Mouse (Mus musculus) MEL (cell line): ENCODE results near the gene Foxa2. TPM values are rescaled to one million over a fixed set of nuclear protein-coding genes. Genes with fewer than 3 reads are reported as not detected.

Experiments used
- DNase-seq: peaks from one replicate; pipeline ENCODE4 v3.0.0; 2011; ENCODE audit warnings: low read depth, low spot score
- H3K27ac ChIP-seq: 2 replicates; pipeline ENCODE4 v1.5.1; 2012; ENCODE audit warnings: low read depth, mild to moderate bottlenecking, control low read depth, low read length, moderate library complexity; ENCODE audit not compliant: control insufficient read depth
- H3K27me3 ChIP-seq, 2 experiments: fragments of 150-350 bp in 1 of 2; sonication (generic) in 1 of 2; 2 replicates each; pipeline ENCODE4 v1.6.1; 2012; ENCODE audit warnings: low read length in 2 of 2, mild to moderate bottlenecking in 2 of 2, improper control_type of control experiment in 1 of 2, moderate library complexity in 1 of 2; ENCODE audit not compliant: insufficient read depth in 2 of 2, control insufficient read depth in 1 of 2
- H3K36me3 ChIP-seq, 2 experiments: 2 replicates each; pipeline ENCODE4 v1.6.1; 2012 to 2014; ENCODE audit warnings: low read length in 2 of 2, improper control_type of control experiment in 1 of 2, inconsistent platforms in 1 of 2, mild to moderate bottlenecking in 1 of 2; ENCODE audit not compliant: insufficient read depth in 2 of 2, control insufficient read depth in 1 of 2
- H3K4me1 ChIP-seq, 2 experiments: fragments of 150-350 bp in 1 of 2; sonication (generic) in 1 of 2; 2 replicates each; pipeline ENCODE4 v1.6.1; 2012; ENCODE audit warnings: low read length in 2 of 2, improper control_type of control experiment in 1 of 2, mild to moderate bottlenecking in 1 of 2; ENCODE audit not compliant: insufficient read depth in 2 of 2, control insufficient read depth in 1 of 2
- H3K4me3 ChIP-seq, 2 experiments: fragments of 150-350 bp in 1 of 2; sonication (generic) in 1 of 2; 2 replicates each; pipeline ENCODE4 v1.5.1; 2012; ENCODE audit warnings: low read depth in 2 of 2, low read length in 2 of 2, mild to moderate bottlenecking in 2 of 2, moderate library complexity in 2 of 2, control low read depth in 1 of 2, improper control_type of control experiment in 1 of 2; ENCODE audit not compliant: control insufficient read depth in 1 of 2, insufficient read depth in 1 of 2
- H3K79me2 ChIP-seq: 2 replicates; pipeline ENCODE4 v1.6.1; 2012; ENCODE audit warnings: mild to moderate bottlenecking, low read length, moderate library complexity; ENCODE audit not compliant: control insufficient read depth, poor library complexity, insufficient read depth
- H3K9ac ChIP-seq: 2 replicates; pipeline ENCODE4 v1.6.1; 2012; ENCODE audit warnings: low read depth, mild to moderate bottlenecking, control low read depth, low read length, moderate library complexity; ENCODE audit not compliant: control insufficient read depth, poor library complexity, severe bottlenecking
- H3K9me3 ChIP-seq: fragments of 150-350 bp; sonication (generic); replicated peaks from 2 replicates; pipeline ENCODE4 v1.6.1; 2012; ENCODE audit warnings: mild to moderate bottlenecking, low read length, improper control_type of control experiment, moderate library complexity; ENCODE audit not compliant: insufficient read depth
- E2F4 ChIP-seq: IDR thresholded peaks from 2 replicates; pipeline ENCODE4 v1.6.1; 2011; ENCODE audit warnings: low read depth, low read length, improper control_type of control experiment, borderline replicate concordance
- EP300 ChIP-seq, 2 experiments: IDR thresholded peaks; 2 replicates each; pipeline ENCODE4 v1.6.1; 2011; ENCODE audit warnings: improper control_type of control experiment in 2 of 2, low read length in 2 of 2, low read depth in 1 of 2, mild to moderate bottlenecking in 1 of 2
- ETS1 ChIP-seq: IDR thresholded peaks from 2 replicates; pipeline ENCODE4 v1.6.1; 2012; ENCODE audit warnings: low read depth, mild to moderate bottlenecking, inconsistent platforms, low read length, improper control_type of control experiment, moderate library complexity
- GABPA ChIP-seq: IDR thresholded peaks from 2 replicates; pipeline ENCODE4 v1.6.1; 2012; ENCODE audit warnings: low read depth, mild to moderate bottlenecking, inconsistent platforms, low read length, improper control_type of control experiment, moderate library complexity
- HCFC1 ChIP-seq: IDR thresholded peaks from 2 replicates; pipeline ENCODE4 v1.6.1; 2012; ENCODE audit warnings: low read depth, mild to moderate bottlenecking, inconsistent platforms, low read length, improper control_type of control experiment, moderate library complexity
- KAT2A ChIP-seq: conservative IDR thresholded peaks from 2 replicates; pipeline ENCODE4 v1.6.1; 2012; ENCODE audit warnings: low read depth, low read length, improper control_type of control experiment, inconsistent platforms
- MAFK ChIP-seq: IDR thresholded peaks from 2 replicates; pipeline ENCODE4 v1.6.1; 2011; ENCODE audit warnings: low read depth, mild to moderate bottlenecking, low read length, improper control_type of control experiment, borderline replicate concordance
- MEF2A ChIP-seq: IDR thresholded peaks from 2 replicates; pipeline ENCODE4 v1.6.1; 2014; ENCODE audit warnings: low read depth, mild to moderate bottlenecking, inconsistent platforms, low read length, improper control_type of control experiment; ENCODE audit not compliant: poor library complexity, insufficient replicate concordance, severe bottlenecking; ENCODE audit errors: extremely low read depth
- MXI1 ChIP-seq: IDR thresholded peaks from 2 replicates; pipeline ENCODE4 v1.6.1; 2011; ENCODE audit warnings: mild to moderate bottlenecking, low read depth, low read length, improper control_type of control experiment
- MYB ChIP-seq: IDR thresholded peaks from 2 replicates; pipeline ENCODE4 v1.6.1; 2011; ENCODE audit warnings: mild to moderate bottlenecking, low read depth, low read length, improper control_type of control experiment
- POLR2AphosphoS2 ChIP-seq: IDR thresholded peaks from 2 replicates; pipeline ENCODE4 v1.6.1; 2011; ENCODE audit warnings: low read length, improper control_type of control experiment
- POLR2AphosphoS5 ChIP-seq: IDR thresholded peaks from 2 replicates; pipeline ENCODE4 v1.6.1; 2012; ENCODE audit warnings: low read depth, borderline replicate concordance, mild to moderate bottlenecking, inconsistent platforms, low read length, moderate library complexity, mixed read lengths
- SIN3A ChIP-seq: IDR thresholded peaks from 2 replicates; pipeline ENCODE4 v1.6.1; 2012; ENCODE audit warnings: low read length, improper control_type of control experiment, inconsistent platforms
- TAL1 ChIP-seq: IDR thresholded peaks from 2 replicates; pipeline ENCODE4 v1.6.1; 2012; ENCODE audit warnings: mild to moderate bottlenecking, inconsistent platforms, low read length, moderate library complexity, mixed read lengths
- TBP ChIP-seq: IDR thresholded peaks from 2 replicates; pipeline ENCODE4 v1.8.0; 2011; ENCODE audit warnings: low read depth, low read length, improper control_type of control experiment
- UBTF ChIP-seq: IDR thresholded peaks from 2 replicates; pipeline ENCODE4 v1.6.1; 2012; ENCODE audit warnings: low read depth, mild to moderate bottlenecking, inconsistent platforms, low read length, improper control_type of control experiment, moderate library complexity, borderline replicate concordance; ENCODE audit not compliant: insufficient read depth
- USF1 ChIP-seq: IDR thresholded peaks from 2 replicates; pipeline ENCODE4 v1.6.1; 2014; ENCODE audit warnings: low read depth, mild to moderate bottlenecking, inconsistent platforms, low read length, improper control_type of control experiment, moderate library complexity
- ZMIZ1 ChIP-seq: IDR thresholded peaks from 2 replicates; pipeline ENCODE4 v1.6.1; 2012; ENCODE audit warnings: low read depth, mild to moderate bottlenecking, inconsistent platforms, low read length, improper control_type of control experiment, moderate library complexity
- polyA plus RNA-seq, 2 experiments: library from polyadenylated mRNA; stranded (reverse) in 1 of 2; unstranded in 1 of 2; fragments of >175 nt in 1 of 2; fragments of >200 nt in 1 of 2; gene quantifications; 2 replicates each; pipeline versions ENCODE4 v1.2.1 to v1.2.4; 2012; ENCODE audit warnings: low replicate concordance in 2 of 2, low read depth in 1 of 2; ENCODE audit not compliant: insufficient read length in 2 of 2, insufficient read depth in 1 of 2, missing spikeins in 1 of 2
- total RNA-seq: library from RNA; depleted of rRNA; stranded (reverse); fragments of 300-350 nt; gene quantifications from 2 replicates; pipeline ENCODE4 v1.2.3, GENCODE M21; 2012

The Foxa2 gene
- total and polyA plus RNA-seq, 3 experiments: not detected

DNA sequence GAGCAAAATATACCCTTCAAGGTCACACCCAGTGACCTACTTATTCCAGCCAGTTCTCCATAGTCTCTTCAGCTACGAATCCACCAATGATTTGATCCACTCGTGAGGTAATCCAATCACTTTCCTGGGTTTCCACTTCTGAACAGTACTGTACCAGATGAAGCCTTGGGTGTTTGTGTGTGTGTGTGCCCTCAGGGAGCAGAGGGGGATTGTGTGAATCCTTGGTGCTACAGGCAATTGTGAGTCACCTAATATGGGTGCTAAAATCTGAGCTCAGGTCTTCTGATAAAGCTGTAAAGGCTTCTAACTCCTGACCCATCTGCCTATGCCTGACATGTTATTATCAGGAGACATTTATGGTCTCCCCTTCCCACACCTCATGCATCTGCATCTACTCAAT is 43.3 kb upstream of the Foxa2 start:
- no peaks in the 10 kb centered on the region for H3K36me3 ChIP-seq
- no peak overlapping the region for H3K4me3 ChIP-seq
- no peaks in the 10 kb centered on the region for H3K9me3 ChIP-seq
- TF ChIP-seq POLR2AphosphoS2 (no peak), MYB (no peak), ZMIZ1 (no peak), E2F4 (no peak), POLR2AphosphoS5 (no peak), MEF2A (no peak), TBP (no peak), SIN3A (no peak)
- TF ChIP-seq, all 39 proteins: peak for 0
- H3K27me3 ChIP-seq: no peaks in the 10 kb centered on the region
- H3K79me2 ChIP-seq: no peaks in the 10 kb centered on the region
- H3K4me1 ChIP-seq: no peaks in the 10 kb centered on the region
- no peak overlapping the region for H3K9ac ChIP-seq
- no peak for DNase-seq
- H3K27ac ChIP-seq: no peak overlapping the region

DNA sequence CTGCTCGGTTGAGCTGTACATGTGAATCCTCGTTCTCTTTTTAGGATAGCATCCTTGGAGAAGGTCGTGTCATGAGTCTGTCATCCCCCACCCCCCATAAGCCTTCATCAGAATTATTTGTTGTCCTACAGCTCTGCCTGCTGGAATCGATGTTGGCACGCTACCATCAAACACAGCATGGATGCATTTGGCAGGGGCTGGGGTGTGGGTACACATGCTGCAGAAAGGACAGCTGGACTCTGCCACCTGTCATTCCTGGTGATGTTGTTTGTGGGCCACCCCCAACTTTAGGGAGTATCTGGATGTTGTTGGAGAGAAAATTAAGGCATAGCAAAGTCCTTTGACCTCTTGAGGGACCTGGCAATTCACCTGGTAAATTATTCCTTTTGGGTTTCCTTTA is 38.8 kb upstream of the Foxa2 start:
- no peaks in the 10 kb centered on the region for H3K36me3 ChIP-seq
- H3K4me1 ChIP-seq: no peaks in the 10 kb centered on the region
- TF ChIP-seq KAT2A: no peak
- no peak for TF ChIP-seq EP300 (IDR thresholded peaks at IDR 0.05; ENCODE audit: low read depth in 1 of 2, low read length in 2 of 2)
- TF ChIP-seq HCFC1: no peak
- TF ChIP-seq POLR2AphosphoS2: no peak
- no peak for TF ChIP-seq MXI1
- no peak for TF ChIP-seq TBP
- TF ChIP-seq E2F4: no peak
- no peak for TF ChIP-seq ETS1
- TF ChIP-seq USF1: no peak
- no peak for TF ChIP-seq MAFK
- TF ChIP-seq TAL1: no peak
- no peak for TF ChIP-seq ZMIZ1
- no peak for TF ChIP-seq UBTF
- TF ChIP-seq GABPA: no peak
- H3K4me3 ChIP-seq: no peak overlapping the region
- no peak for DNase-seq
- H3K27me3 ChIP-seq: no peaks in the 10 kb centered on the region
- no peak overlapping the region for H3K9ac ChIP-seq
- no peak overlapping the region for H3K27ac ChIP-seq
- no peaks in the 10 kb centered on the region for H3K9me3 ChIP-seq
- no peaks in the 10 kb centered on the region for H3K79me2 ChIP-seq
